Mouse (Mus musculus) brain, embryonic 14.5 days (tissue): ENCODE measurements around the gene Sall4.

Experiments used
- CTCF ChIP-seq: fragments of 200-500 bp; IDR thresholded peaks from 2 replicates; pipeline ENCODE4 v1.5.1; 2012; ENCODE audit warnings: inconsistent platforms, mild to moderate bottlenecking, moderate library complexity, borderline replicate concordance; ENCODE audit not compliant: insufficient read depth, insufficient read length; ENCODE audit errors: extremely low read depth
- POLR2A ChIP-seq: fragments of 200-500 bp; IDR thresholded peaks from 2 replicates; pipeline ENCODE4 v1.6.1; 2012; ENCODE audit warnings: mild to moderate bottlenecking, inconsistent platforms, borderline replicate concordance; ENCODE audit not compliant: poor library complexity, insufficient read depth, insufficient read length, severe bottlenecking; ENCODE audit errors: extremely low read depth

- TF ChIP-seq POLR2A (no peak), CTCF (no peak)
Measured at GRCm38 (mm10) chr2:168707766-168708165, 60.0 kb downstream of the Sall4 start.
